Mouse (Mus musculus): ENCODE measurements around the gene Aifm3.

Gene Aifm3

DNA sequence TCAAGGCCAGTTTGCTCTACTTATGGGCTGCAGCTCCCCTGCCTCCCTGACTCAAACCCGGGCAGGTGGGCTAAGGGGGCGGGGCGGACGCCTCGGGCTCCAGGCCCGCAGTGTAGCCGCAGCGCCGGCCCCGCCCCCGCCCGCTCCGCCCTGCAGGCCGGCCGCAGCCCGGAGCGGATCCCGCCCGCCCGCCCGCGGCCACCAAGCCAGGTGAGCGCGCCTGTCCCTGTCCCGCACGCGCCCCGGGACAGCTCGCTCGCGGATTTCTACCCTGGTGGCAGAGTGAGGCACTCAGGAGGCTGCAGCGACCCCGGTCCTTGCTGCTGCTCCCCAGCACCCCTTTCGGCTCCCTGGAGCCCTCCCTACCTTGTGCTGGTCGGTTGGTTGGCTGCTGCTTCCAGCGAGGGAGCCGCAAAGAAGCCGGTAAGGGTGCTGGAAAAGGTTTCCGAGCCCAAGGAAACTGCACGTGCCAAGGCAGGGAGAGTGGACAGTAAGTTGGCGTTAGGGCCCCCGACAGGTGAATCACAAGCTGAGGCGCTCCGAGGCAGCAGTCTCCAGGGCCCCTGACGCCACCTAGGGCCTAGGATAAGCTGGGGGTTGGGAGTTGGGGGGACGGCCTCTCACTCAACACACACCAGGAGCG lies at the start of gene Aifm3:
Gene Aifm3 (plus strand): TSS at position 143 of the 643 bp plus-strand sequence.
- no peak for DNase-seq (ENCODE audit: low read depth)

GRCm38 (mm10) chr16:17451541-17452372 lies 37.7 kb upstream of the Aifm3 start, which contains the start of gene Crkl:
Gene Crkl (plus strand): TSS chr16:17451987.
- DNase-seq (ENCODE audit: low read depth), result peak; percentile 98

GRCm38 (mm10) chr16:17452373-17452715 lies 37.1 kb upstream of the Aifm3 start:
- peak; percentile 20 for DNase-seq (ENCODE audit: low read depth)

DNA sequence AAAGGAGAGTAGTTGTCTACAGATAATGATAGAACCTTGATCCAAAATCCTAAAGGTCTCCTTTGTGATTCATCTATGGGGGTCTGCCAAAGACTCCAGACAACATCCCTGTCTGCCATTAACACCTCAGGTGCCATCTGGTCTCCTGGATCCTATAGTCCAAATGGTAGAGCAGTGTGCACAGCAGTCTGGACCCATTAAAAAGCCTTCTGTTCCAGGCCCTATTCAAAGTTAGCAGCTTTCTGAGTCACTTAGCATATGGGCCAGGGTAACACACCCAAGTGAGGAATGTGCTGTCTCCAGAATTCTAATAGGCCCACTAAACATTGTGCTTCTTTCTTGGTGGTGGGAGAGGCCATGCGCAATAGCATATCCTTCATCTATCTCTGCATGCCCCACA lies 32.5 kb upstream of the Aifm3 start:
- no peak for DNase-seq (ENCODE audit: low read depth)

DNA sequence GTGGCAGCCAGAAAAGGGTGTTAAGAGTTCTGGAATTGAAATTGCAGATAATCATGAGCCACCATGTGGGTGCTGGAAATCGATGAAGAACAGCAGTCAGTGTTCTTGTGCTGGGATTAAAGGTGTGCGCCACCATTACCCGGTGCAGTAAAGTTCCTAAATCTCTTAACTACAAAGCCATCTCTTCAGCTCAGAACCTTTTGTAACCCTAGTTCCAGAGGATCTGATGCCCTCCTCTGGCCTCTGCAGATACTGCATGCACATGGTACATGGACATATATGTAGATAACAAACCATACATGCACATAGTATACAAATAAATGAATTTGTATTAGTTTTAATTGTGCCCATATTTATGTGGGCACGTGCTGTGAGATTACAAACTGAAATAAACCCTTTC lies 29.2 kb upstream of the Aifm3 start:
- DNase-seq (ENCODE audit: low read depth), result peak; percentile 35

DNA sequence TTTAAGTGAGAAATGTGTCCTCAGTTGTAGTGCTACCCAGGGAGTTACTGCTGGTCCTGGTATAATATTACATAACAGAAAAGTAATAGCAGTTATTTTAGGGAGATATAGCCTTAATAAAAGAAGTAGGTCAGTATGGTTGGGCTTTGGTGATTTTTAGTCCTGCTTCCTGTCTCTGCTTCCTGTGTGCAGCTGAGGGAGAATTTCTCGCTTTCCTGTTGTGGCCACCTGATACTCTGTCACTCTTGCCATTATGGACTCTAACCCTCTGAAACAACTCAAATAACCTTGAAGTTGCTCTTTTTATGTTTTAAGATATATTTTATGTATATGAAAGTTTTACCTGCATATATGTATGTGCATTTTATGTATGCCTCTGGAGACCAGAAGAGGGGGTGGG lies 27.8 kb upstream of the Aifm3 start:
- DNase-seq (ENCODE audit: low read depth), result no peak

- no peak for DNase-seq (ENCODE audit: low read depth)
Observed at GRCm38 (mm10) chr16:17463184-17463583, 26.2 kb upstream of the Aifm3 start.

GRCm38 (mm10) chr16:17466875-17467663 lies 22.3 kb upstream of the Aifm3 start:
- no peak for DNase-seq (ENCODE audit: low read depth)

GRCm38 (mm10) chr16:17472498-17472897 lies 16.9 kb upstream of the Aifm3 start:
- DNase-seq (ENCODE audit: low read depth), result no peak

- DNase-seq (ENCODE audit: low read depth), result no peak
Observed at GRCm38 (mm10) chr16:17474091-17474490, 15.3 kb upstream of the Aifm3 start.

DNA sequence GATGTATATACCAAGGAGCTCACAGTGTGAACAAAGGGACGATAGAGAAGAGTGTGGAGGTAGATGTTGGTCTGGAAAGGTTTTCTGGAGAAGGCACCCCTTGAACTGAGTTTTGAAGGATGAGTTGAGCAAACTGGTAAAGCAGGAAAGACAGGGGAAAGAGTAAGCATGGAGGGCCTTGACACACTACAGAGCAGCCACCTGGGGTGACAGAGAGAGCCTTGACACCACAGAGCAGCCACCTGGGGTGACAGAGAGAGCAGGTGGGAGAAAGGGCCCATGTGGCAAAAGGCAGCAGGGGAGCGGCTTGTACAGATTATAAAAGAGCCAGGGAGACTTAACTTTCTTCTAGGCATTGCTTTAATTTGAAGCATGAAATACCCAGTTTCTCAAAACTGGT lies 14.7 kb upstream of the Aifm3 start:
- DNase-seq (ENCODE audit: low read depth), result no peak

- no peak for DNase-seq (ENCODE audit: low read depth)
Observed at GRCm38 (mm10) chr16:17475326-17475725, 14.1 kb upstream of the Aifm3 start.

- no peak for DNase-seq (ENCODE audit: low read depth)
Observed at GRCm38 (mm10) chr16:17478331-17478943, 11.0 kb upstream of the Aifm3 start.

- no peak for DNase-seq (ENCODE audit: low read depth)
Observed at GRCm38 (mm10) chr16:17481465-17481864, 7.9 kb upstream of the Aifm3 start.

- DNase-seq (ENCODE audit: low read depth), result no peak
Observed at GRCm38 (mm10) chr16:17486505-17486904, 2.9 kb upstream of the Aifm3 start.

DNA sequence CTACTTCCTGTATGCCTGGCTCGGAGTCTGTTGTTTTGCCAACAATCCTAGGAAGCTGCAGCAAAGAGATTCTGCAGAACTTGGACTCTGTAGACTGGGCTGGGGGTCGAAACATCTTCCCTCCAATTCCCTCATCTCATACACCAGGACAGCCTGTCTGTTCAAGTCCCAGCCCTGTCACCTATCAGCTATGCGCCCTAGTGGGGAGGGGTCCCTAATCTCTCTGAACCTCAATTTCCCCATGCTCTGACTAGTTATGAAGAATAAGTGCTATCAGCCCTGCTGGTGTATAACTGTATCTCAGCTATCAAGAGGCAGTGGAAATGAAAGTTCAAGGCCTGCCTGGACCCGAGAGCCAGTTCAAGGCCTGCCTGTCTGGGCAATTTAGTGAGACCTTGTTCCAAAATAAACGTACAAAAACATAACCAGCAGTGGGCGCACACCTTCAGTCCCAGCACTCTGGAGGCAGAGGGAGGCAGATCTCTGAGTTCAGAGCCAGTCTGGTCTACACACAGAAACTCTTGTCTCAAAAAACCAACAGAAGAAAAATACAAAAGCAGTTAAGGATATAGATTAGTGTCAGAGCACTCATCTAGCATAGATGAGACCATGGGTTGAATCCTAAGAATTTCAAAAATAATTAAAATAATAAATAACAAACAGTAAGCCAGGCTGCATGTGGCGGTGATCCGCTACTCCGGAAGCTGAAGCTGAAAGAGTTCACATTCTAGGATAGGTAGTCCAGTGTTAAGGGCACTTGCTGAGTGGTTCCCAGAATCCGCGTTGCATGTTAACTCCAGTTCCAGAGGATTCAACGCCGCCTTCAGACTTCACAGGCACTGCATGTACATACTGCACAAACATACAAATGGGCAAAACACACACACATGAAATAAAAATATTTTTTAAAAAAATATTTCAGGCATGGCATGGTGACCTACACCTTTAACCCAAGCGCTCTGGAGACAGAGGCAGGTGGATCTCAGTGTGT lies 638 bp upstream of the Aifm3 start:
- DNase-seq (ENCODE audit: low read depth), result no peak

DNA sequence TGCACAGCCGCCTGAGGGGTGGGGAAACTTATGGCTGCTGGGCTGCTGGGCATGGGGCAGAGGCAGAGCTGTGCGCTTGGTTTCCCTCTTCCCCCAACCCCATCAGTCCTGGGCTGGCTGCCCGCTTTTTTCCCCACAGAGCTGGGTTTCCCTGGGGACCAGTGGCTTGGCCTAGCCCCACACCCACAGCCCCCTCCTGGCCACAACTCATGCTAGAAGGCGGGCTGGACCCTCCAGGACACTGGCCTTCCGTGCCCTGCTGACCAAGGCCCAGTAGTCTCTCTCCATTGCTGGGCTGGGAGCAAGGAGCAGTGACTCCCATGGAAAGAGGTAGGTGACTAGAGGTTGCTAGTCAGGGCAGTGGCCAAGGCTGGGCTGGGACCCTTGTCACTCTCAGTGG lies 1.7 kb downstream of the Aifm3 start:
- no peak for DNase-seq (ENCODE audit: low read depth)

GRCm38 (mm10) chr16:17491896-17492561 lies 2.6 kb downstream of the Aifm3 start:
- DNase-seq (ENCODE audit: low read depth), result no peak

- no peak for DNase-seq (ENCODE audit: low read depth)
Observed at GRCm38 (mm10) chr16:17496499-17497305, 7.3 kb downstream of the Aifm3 start.
